Mouse (Mus musculus): ENCODE measurements around the gene Slu7.
A peak's percentile ranks its signal among the peaks of the same experiment; 100 is the strongest.

The Slu7 gene

DNA sequence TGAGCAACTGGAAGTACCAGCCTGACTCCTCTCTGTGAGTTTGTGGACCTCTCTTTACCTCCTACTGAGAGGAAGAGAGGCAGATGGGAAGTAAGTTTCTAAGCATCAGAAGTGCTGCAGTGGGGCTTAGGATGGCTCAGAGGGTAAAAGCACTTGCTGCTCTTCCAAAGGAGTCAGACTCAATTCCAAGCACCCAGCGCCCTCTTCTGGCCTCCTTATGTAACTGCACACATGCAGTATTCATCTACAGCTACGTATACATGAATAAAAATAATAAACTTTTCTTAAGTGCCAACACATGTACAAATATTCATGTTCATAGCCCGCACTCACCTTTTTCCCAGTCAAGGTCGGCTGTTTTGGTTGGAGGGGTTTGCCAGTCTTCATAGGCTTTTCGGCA is 9.2 kb upstream of the Slu7 start:
- DNase-seq (ENCODE audit: low spot score in 2 of 2), result no peak

DNA sequence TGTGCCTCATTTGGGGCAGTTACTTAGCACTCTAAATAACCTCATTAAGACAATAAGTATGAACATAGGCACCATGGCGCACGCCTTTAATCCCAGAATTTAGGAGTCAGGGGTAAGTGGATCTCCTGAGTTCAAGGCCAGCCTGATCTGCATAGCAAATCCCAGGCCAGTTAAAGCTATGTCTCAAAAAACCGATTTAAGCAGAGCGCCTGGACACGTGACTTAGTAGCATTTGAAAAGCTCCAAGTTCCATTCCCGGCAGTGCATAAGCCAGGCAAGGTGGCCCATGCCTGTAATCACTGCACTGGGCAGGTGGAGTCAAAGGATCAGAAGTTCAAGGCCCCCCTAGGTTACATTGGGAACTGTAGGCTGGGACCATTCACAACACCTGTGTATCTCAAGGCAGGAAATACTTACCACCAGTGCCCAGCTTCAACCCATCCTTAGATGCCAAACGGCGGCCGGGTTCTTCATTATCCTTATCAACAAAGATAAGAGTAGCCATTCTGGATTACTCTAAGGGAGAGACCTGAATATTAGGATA is 8.3 kb upstream of the Slu7 start:
- no peak for DNase-seq (ENCODE audit: low spot score in 2 of 2)

DNA sequence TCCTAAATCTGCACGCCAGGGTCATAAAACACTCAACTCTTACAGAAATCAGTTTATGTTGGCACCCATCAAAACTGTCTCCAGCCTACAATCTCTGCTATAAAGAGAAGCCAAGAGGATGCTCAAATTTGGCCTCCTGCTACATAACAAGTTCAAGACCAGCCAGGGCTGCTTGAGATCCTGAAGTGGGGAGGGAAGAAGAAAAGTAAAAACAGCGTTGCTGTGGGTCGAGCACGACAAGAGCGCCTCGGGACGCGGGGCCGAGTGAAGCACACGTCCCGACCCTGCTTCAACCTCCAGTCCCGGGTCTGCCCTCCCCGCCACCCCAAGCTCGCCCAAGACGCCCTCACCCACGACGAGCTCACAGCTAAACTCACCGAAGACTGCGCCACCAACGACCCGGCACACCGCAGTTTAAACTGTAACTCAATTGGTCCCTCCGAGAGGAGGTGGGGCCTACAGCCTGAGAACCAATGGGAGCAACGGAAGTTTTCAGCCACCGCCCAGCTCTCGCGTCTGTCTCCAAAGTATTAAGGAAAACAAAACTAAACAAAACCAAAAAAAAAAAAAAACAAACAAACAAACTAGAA is 7.6 kb upstream of the Slu7 start, which contains the start of gene Pttg1:
Pttg1 (minus strand) TSS at position 428 of the 590 bp plus-strand sequence.
- DNase-seq (ENCODE audit: low spot score in 2 of 2), result peak; percentile 63 to 74

DNA sequence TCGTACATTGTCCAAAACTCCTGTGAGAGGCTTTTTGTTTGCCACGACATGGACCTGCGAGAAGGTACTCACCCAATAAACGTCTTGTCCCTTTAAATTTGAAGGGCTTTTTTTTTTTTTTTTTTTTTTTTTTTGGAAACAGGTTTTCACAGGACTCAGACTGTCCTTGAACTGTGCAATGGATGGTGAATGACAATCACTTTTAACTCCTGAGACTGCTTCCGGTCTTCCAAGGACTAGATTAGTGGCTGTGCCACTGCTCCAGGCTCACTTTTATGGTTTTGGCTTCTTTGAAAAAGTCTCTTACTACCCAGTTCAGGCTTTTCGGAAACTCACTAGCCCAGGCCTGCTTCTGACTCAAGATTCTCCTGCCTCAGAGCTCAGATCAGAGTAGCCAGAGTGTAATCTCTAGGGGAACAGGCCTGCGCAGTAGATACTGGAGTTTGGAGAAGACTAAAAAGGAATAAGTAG is 7.1 kb upstream of the Slu7 start:
- DNase-seq (ENCODE audit: low spot score in 2 of 2), result peak in 1 of 2 experiments; percentile 12

DNA sequence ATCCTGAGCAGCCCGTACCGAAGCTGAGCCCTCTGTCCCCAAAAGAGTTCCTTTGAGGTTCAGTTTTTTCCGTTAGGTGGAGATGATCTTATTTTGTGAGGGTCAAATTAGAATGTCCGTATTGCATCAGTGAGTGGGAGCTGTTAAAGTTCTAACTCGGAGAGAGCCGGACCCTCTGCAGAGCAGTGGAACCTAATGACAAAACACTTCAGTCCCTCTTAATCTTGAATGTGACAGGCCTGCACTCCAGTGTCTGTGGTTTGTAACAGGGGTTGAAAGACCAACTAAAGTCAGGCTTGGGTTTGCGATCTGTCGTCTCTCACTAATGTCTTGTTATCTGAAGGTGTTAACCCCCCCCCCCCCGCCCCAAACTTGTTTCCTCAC is 472 bp downstream of the Slu7 start:
- DNase-seq (ENCODE audit: low spot score in 2 of 2), result no peak

DNA sequence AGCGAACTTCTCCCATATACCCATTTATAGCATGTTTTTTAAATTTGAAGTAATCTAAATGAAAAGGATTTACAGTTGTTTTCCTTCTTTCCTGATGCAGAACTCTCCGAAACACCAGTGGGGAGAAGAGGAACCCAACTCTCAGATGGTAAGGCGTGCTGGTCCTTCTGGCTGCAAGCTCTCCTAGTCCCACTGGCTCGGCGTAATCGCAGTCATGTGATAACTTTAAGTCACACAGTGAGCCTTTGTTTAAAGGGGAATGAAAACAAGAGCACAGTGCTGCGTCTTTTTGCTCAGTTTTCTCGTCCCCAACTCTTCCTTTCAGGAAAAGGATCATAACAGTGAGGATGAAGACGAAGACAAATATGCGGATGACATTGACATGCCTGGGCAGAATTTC is 7.6 kb downstream of the Slu7 start:
- no peak for DNase-seq (ENCODE audit: low spot score in 2 of 2)

DNA sequence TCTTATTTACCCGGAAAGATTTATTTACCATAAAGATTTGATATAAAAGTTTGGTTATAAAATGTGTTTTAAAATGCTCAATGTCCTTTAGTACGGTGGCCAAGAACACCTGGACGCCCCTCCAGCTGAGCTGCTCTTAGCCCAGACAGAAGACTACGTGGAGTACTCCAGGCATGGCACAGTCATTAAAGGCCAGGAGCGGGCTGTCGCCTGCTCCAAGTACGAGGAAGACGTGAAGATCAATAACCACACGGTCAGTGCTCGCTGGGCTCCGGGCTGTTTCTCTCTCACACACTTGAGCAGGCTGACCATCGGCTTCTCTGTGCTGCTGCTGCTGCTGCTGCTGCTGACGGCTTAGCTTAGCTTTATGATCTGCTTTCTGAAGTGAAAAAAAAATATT is 9.6 kb downstream of the Slu7 start:
- DNase-seq (ENCODE audit: low spot score in 2 of 2), result no peak

DNA sequence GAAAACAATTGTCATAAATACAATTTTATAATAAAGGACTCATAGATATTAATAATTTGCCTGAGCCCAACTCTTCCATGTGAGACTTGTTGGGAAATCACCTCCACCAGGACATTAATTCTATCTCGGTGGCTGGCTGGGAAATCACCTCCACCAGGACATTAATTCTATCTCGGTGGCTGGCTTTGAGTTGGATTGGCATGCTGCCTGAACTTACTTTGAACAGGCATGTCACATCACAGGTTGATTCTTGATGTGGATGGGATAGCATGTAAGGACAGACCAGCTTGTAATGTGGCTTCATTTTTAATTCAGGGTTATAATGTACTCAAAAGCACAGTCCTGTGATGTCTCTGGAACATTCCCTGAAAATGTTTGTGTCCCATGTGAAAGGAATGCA is 16.4 kb downstream of the Slu7 start:
- DNase-seq (ENCODE audit: low spot score in 2 of 2), result no peak

DNA sequence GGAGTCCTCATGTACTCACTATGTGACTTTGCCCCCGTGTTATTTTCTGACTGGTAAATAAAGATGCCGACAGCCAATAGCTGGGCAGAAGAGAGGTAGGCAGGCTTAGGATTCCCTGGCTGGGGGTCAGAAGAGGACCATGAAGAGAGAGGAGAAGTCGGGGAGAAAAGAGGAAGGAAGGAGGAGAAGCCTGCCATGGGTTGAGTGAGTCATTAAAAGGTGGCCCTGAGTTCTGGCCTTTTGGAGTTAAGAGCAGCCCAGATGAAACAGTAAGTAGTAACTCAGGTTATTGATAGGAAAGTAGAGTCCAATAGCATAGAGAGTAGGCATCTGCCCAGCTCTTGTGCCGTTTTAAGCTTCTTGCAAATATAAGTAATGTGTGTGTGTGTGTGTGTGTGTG is 17.8 kb downstream of the Slu7 start:
- no peak for DNase-seq (ENCODE audit: low spot score in 2 of 2)

DNA sequence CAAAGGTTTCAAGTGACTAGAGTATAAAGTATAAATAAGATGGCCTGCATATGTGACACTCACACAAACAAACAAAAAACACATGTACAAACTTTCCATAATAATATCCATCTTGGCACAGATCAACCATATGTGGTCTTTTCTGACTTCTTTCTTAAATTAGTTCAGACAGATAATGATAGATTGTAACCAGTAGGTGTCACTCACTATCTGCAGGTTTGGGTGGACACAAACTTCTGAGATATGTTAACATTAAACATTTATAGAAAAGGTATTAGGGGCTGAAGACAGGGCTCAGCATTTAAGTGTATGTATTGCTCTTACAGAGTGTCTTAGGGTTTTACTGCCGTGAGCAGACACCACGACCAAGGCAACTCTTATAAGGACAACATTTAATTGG is 18.7 kb downstream of the Slu7 start:
- DNase-seq (ENCODE audit: low spot score in 2 of 2), result no peak

DNA sequence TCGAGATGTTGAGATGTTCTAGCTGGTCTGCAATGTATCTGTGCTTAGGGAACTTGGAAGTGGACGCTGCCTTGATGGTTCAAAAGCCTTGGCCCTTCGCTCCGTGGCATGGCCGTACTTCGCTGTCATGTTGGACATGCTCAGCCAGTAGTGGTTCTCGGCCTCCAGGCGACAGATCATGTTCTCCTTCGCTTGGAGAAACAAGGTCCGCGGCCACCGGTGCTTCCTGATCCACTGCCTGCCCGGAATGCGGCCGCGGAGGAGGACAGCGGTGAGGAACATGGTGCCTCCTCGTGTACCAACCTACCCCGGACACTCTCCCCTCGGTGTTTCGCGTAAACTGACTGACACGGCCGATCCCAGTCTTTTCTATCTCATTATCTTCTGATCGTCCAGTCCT is 29.7 kb downstream of the Slu7 start:
- no peak for DNase-seq (ENCODE audit: low spot score in 2 of 2)

DNA sequence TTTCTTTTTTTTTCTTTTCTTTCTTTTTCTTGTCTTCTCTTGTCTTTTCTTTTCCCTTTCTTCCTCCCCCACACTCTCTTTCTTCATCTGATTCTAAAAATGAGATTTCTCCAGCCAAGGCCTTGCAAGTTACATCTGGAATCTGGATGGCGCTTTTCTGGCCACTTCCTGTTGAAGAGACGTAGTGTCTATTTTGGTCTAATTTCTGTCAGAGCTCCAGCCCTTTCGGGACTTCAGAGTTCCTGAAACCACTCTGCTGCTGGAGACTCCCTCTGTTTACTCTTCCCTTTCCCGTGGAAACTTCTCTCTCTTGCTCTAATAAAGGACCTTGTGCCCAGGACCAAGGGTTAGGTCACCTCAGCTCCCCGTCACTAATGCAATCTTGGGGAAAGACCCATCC is 36.6 kb downstream of the Slu7 start:
- DNase-seq (ENCODE audit: low spot score in 2 of 2), result no peak

DNA sequence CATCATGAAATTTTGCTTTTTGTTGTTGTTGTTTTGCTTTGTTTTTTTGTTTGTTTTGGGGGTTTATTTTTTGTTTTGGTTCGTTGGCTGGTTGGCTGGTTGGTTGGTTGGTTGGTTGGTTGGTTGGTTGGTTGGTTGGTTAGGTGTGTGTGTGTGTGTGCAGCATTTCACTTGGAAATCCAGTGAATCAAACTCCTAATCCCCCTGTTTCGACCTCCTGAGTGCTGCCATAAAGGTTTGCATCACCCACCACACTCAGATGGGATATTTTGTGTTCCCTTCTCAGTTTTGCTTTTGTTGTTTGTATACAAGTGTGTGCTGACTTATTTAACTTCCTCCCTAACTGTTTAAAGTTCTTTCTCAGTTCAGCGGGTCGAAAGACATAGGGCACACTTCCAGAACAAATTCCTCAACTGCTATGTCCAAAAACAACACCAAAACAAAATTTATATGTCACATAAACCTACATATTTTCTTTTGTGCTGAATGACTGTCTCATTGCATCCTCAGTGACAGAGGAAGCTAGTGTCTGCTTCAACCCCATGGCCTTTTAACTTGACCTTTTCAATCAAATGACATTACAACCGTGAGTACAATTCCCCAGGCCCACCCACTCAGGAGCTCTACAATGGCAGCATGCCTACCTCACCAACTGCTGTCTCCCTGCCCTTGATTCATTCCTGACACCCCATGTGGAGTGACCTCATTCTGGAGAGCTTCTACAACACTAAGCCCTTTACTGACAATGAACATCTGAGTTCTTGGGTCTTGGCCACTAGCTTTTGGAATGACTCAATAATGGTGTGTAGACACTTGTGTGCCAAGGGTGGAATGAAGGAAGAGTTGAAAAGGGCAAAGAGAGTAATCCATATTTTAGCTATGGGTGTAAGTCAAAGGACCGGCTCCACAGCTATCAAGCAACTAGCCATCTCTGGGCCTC is 37.6 kb downstream of the Slu7 start:
- no peak for DNase-seq (ENCODE audit: low spot score in 2 of 2)

DNA sequence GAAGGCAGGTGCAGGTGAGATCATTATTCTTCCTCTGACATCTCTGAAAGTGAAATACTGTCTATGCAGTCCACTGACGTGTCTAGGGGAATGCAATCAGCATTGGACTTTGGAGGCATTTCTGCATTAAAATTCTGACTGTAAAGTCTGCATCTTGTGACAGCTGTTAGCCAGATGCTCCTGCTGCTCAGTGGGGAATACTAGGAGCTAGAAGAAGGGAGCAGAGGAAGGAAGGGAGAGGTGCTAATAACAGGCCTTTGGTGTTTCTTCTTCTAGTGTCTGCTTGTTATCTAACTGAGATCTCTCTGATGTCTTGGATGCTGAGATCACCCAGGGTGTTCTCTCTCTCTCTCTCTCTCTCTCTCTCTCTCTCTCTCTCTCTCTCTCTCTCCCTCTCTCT is 39.6 kb downstream of the Slu7 start:
- no peak for DNase-seq (ENCODE audit: low spot score in 2 of 2)

DNA sequence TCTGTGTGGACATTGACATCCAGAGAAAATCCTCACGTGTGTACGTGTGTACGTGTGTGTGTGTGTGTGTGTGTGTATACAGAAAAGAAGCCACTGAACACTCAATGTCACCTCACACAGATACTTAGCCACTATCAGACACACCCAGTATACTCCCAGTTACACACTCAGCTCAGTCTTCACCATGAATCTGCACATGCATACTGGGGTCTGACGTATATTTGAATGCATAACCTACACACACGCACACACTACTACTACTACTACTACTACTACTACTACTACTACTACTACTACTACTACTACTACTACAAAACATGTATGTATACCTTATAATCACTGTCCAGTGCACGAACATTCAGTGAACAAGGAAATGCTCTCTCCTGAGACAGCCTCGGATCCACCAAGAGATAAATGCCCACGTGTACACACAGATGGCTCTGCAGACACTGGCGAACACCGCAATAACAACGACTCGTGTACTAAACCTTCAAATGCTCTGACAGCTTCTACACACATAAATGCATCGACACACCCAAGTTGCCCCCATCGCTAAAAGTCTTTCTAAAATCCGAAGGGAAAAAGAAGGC is 40.2 kb downstream of the Slu7 start:
- no peak for DNase-seq (ENCODE audit: low spot score in 2 of 2)

DNA sequence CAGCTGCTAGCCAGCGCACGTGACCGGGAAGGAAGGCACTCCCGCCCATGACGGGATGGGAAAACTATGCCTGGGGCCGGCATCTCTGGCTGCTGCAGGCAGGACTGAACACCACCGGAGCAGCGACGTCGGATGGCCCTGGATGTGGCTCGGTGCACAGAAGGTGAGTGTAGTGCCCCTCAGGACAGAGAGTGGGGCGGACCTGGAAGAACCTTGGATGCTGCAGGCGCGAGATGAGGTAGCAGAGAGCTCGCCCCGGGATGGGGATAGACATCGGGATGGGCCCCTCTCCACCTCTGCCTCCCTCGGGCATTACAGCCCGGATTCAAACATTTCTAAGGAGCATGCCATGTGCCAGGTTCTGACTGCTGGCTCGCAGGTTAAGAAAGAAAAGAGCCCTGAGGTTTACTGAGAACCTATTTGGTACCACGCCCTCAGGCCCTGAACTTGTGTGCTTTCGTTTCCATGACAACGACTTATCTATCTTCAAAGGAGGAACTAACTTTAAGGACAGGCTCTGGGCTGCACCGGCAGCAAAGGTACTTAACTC is 40.8 kb downstream of the Slu7 start, which contains the start of gene C1qtnf2:
C1qtnf2 (plus strand) TSS at position 52 of the 550 bp plus-strand sequence.
- DNase-seq (ENCODE audit: low spot score in 2 of 2), result no peak

DNA sequence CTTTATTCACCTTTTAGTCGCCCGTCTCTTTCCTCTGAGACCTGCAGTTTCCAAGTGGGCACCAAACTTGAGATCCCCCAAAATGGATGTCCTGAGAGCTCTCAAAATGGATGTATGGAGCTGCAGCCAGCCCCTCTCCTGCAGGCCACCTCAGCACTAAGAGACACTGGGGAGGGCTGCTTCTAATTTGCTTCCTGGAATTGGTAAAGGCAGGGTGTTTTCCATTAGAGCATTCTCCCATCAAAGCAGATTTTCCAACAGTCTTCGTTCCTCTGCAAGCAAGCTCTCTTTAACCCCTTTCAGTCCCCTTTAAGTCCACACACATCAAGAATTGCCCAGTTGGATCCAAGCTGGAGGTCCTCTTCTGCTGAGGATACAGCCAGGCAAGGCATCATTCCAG is 45.8 kb downstream of the Slu7 start:
- DNase-seq (ENCODE audit: low spot score in 2 of 2), result no peak

DNA sequence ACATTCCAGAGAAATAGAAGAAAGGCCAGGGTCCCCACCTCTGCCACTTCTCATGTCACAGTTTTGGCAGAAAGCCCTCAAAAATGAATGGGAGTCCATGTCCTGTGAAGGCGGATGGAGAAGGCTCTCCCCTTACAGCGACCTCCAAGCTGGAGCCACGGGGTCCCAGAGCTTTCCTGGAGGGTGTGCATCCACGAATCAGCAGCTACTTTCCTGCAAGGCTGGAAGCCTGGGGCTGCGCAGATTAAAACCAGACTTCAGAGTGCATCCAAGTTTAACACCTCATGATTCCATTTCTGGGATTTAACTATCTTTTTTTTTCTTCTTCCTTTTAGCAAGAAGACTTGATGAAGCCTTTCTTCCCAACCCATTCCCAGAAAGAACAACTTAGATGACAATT is 47.0 kb downstream of the Slu7 start:
- DNase-seq (ENCODE audit: low spot score in 2 of 2), result no peak

DNA sequence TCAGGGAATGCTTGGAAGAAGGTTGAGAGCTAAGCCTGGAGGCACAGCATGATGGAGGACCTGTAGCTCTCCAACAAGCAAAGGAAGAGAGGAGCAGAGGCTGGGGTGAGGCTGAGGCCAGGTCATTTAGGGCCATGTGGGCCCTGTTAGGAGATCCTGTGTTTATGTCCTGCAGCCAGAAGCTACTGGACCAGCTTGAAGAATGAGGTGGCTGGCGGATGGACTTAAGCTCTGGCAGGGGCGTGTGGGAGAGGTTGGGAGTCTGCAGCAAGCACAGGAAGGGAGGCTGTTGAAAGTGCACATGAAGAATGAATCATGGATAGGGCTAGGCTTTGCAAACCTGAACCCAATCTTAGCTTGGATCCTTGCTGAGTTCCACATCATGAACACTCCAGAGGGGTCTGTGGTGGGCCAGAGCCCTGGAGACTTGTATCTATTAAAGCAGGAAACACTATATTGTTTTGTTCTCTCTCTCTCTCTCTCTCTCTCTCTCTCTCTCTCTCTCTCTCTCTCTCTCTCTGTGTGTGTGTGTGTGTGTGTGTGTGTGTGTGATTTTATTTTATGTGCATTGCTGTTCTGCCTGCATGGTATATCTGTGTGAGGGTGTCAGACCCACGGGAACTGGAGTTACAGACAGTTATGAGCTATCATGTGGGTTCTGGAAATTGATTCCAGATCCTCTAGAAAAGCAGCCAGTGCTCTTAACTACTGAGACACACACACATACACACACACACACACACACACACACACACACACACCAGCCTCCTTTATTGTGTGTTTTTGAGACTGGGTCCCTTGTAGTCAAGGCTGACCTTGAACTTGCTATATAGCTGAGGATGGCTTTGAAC is 48.4 kb downstream of the Slu7 start:
- no peak for DNase-seq (ENCODE audit: low spot score in 2 of 2)

DNA sequence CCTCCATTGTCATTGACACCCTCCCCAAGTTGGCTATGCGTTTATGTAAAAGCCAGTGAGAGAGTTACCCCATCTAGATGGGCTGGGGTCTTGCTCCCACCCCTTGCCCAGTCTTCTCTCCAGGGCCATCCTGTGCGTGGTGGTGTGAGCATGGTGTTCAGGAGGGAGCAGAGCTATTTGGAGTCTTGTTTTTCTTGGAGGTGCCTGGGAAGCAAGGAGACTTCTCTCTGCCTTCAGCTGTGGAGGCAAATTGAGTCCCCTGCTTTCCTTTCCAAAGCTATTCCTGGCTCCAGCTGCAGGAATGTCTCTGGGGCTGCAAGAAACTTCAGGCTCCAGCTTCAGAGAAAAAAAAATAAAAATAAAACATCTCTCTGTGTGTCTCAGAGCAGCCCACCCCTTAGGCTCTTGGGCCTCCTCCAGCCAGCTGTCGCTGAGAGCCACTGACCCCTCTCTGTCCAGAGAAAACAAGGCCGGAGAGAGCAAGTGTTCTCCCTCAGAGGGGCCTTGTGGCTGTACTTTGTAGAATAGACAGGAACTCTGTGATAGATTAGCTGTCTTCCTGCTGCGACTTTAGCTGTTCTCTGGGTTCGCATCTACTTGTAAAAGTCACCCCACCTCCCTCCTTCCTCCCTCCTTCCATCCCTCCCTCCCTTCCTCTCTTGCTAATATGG is 49.7 kb downstream of the Slu7 start:
- DNase-seq (ENCODE audit: low spot score in 2 of 2), result no peak

DNA sequence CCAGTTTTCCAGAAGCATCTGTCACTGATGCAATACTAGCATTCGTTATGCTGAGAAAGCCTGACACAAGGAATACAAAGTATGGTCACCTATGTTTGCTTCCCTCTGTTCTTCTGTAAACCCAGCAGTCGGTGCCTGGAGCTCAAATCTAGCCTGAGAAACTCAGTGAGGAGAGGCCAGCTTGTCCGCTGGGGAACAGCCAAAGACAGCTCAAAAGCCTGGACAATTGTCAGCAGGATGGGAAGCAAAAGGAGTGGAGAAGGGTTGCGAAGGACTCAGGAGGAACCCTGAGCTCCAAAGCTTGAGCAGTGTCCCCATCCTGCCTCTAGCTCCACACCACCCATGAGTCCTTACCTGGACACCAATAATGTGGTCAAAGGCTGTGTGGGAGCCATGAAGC is 50.5 kb downstream of the Slu7 start:
- DNase-seq (ENCODE audit: low spot score in 2 of 2), result no peak

All from spleen, postnatal 14 days (tissue).